Mouse (Mus musculus) limb, embryonic 14.5 days (tissue): Measurements from ENCODE around the gene Rara. TPM values are rescaled to one million over a fixed set of nuclear protein-coding genes. Genes with fewer than 3 reads are reported as not detected.

Experiments used
- ATAC-seq: fragments of 200-750 bp; cut with Nextera tagmentation; 2 replicates; pipeline ENCODE4 v1.8.0; 2017; ENCODE audit warnings: low read depth, moderate number of reproducible peaks, moderate TSS enrichment; ENCODE audit not compliant: low FRiP score
- DNase-seq: peaks from one replicate; pipeline ENCODE4 v3.0.0-alpha.2; 2015; ENCODE audit warnings: low spot score
- H3K27ac ChIP-seq: fragments of 300-500 bp; sonication (generic); replicated peaks from 2 replicates; pipeline ENCODE4 v1.5.1; 2014; ENCODE audit warnings: low read depth, mild to moderate bottlenecking, low read length, moderate library complexity, mixed read lengths
- H3K27me3 ChIP-seq: fragments of 300-500 bp; sonication (generic); 2 replicates; pipeline ENCODE4 v1.6.1; 2014; ENCODE audit warnings: low read length, mixed read lengths; ENCODE audit not compliant: control insufficient read depth, insufficient read depth
- H3K36me3 ChIP-seq: fragments of 300-500 bp; sonication (generic); 2 replicates; pipeline ENCODE4 v1.6.1; 2014; ENCODE audit warnings: mild to moderate bottlenecking, low read length, moderate library complexity, mixed read lengths; ENCODE audit not compliant: control insufficient read depth, insufficient read depth
- H3K4me1 ChIP-seq: fragments of 300-500 bp; sonication (generic); 2 replicates; pipeline ENCODE4 v1.6.1; 2014; ENCODE audit warnings: antibody characterized with exemption, low read length, mixed read lengths; ENCODE audit not compliant: control insufficient read depth, insufficient read depth
- H3K4me2 ChIP-seq: fragments of 300-500 bp; sonication (generic); replicated peaks from 2 replicates; pipeline ENCODE4 v1.6.1; 2014; ENCODE audit warnings: low read depth, mild to moderate bottlenecking, low read length, moderate library complexity; ENCODE audit not compliant: severe bottlenecking
- H3K4me3 ChIP-seq: fragments of 300-500 bp; sonication (generic); replicated peaks from 2 replicates; pipeline ENCODE4 v1.5.1; 2014; ENCODE audit warnings: low read length
- H3K9ac ChIP-seq: fragments of 300-500 bp; sonication (generic); 2 replicates; pipeline ENCODE4 v1.6.1; 2014; ENCODE audit warnings: mild to moderate bottlenecking, low read depth, low read length, moderate library complexity; ENCODE audit not compliant: severe bottlenecking
- H3K9me3 ChIP-seq: fragments of 300-500 bp; sonication (generic); 2 replicates; pipeline ENCODE4 v1.6.1; 2016; ENCODE audit warnings: low read length; ENCODE audit not compliant: control insufficient read depth
- POLR2A ChIP-seq: fragments of 200-500 bp; IDR thresholded peaks from 2 replicates; pipeline ENCODE4 v1.8.0; 2012; ENCODE audit warnings: inconsistent platforms, mild to moderate bottlenecking, moderate library complexity, borderline replicate concordance; ENCODE audit not compliant: insufficient read depth, insufficient read length; ENCODE audit errors: extremely low read depth
- WGBS: fragments of 180-500 bp; shearing (Covaris S2); extraction: QIAGEN DNeasy Blood & Tissue Kit; methylation state at CpG from one replicate; pipeline ENCODE4 v1.1.7; 2014; 5-methylcytosine and 5-hydroxymethylcytosine counted together
- polyA plus RNA-seq, 2 experiments: library from polyadenylated mRNA; depleted of rRNA in 1 of 2; stranded (reverse) in 1 of 2; unstranded in 1 of 2; fragments of >200 nt; fragmentation: Nextera tagmentation in 1 of 2; extraction: Ambion mirVana in 1 of 2; gene quantifications; 2 replicates each; pipeline versions ENCODE4 v1.2.1 to v1.2.3; 2012 to 2014

Gene Rara
- polyA plus RNA-seq, 2 experiments = 39.8 to 52.4 TPM

GRCm38 (mm10) chr11:98938701-98939083, 11.1 kb downstream of the Rara start:
- ATAC-seq (no peak), DNase-seq (no peak)
- H3K9ac ChIP-seq = peak overlapping the region; percentile 75
- no peaks in the 10 kb centered on the region for H3K9me3 ChIP-seq
- H3K27me3 ChIP-seq = no peaks in the 10 kb centered on the region
- whole genome bisulfite sequencing = 31% methylated on average over 7 of the region's 7 CpGs
- H3K36me3 ChIP-seq = 0 out of 2 replicates have a peak, but pooled peaks cover 3% of the 10 kb centered on the region
- H3K4me2 ChIP-seq = peak overlapping the region; percentile 90
- peaks cover 83% of the 10 kb centered on the region for H3K4me1 ChIP-seq
- peak overlapping the region; percentile 75 for H3K4me3 ChIP-seq
- no peak for TF ChIP-seq POLR2A
- H3K27ac ChIP-seq = peak overlapping the region; percentile 88; the same call in 1 of the 2 replicates

- H3K27ac ChIP-seq = peak overlapping the region; percentile 86; the same call in 1 of the 2 replicates
- H3K4me2 ChIP-seq = peak overlapping the region; percentile 90
- DNase-seq = no peak
- TF ChIP-seq POLR2A = no peak
- 43% methylated on average over 15 of the region's 15 CpGs for WGBS
- no peaks in the 10 kb centered on the region for H3K9me3 ChIP-seq
- no peaks in the 10 kb centered on the region for H3K27me3 ChIP-seq
- H3K4me1 ChIP-seq = peaks cover 83% of the 10 kb centered on the region
- H3K4me3 ChIP-seq = peak overlapping the region; percentile 75
- no peak for ATAC-seq
- peak overlapping the region; percentile 75 for H3K9ac ChIP-seq
- H3K36me3 ChIP-seq = 0 out of 2 replicates have a peak, but pooled peaks cover 3% of the 10 kb centered on the region
Observed at GRCm38 (mm10) chr11:98939084-98939952, 11.7 kb downstream of the Rara start.

DNA sequence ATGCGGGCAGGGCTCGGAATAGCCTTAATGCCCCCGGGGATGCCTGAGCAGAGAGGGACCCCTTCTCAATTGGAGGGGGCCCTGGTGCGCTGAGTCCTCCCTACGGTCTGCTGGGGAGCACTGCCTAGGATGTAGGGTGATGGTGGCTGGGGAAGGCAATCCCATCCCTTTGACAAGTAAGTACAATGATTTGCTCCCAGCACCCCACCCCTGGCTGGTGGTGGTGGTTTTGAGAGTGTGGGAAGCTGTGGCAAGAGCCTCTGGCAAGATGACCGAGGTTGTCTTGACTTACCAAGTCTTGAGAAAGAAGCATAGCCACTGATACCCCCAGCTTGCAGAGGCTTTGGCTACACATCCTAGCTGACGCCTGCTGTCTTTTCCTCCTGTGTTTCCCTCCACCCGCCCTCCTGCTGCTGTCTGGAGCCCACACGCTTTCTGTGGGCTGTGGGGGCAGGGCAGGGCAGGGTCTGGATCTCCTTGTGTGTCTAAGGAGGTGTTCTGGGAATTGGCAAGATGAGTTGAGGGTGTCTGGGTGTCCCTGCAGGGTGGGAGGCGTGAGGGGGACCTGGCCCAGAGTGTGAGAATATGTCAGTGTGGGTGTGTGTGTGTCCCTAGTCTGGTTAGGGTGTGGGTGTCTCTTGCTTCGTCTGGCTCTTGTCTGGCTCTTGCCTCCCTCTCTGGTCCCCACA, 12.5 kb downstream of the Rara start:
- Histone ChIP-seq H3K4me1 (peaks cover 86% of the 10 kb centered on the region), H3K27me3 (no peaks in the 10 kb centered on the region), H3K4me2 (peak overlapping the region; percentile 90), H3K4me3 (peak overlapping the region; percentile 75), H3K9me3 (no peaks in the 10 kb centered on the region), H3K27ac (peak overlapping the region; percentile 86), H3K9ac (peak overlapping the region; percentile 34; the same call in 1 of the 2 replicates), H3K36me3 (0 out of 2 replicates have a peak, but pooled peaks cover 3% of the 10 kb centered on the region)
- no peak for TF ChIP-seq POLR2A
- 41% methylated on average over 11 of the region's 11 CpGs for WGBS
- ATAC-seq (no peak), DNase-seq (no peak)

DNA sequence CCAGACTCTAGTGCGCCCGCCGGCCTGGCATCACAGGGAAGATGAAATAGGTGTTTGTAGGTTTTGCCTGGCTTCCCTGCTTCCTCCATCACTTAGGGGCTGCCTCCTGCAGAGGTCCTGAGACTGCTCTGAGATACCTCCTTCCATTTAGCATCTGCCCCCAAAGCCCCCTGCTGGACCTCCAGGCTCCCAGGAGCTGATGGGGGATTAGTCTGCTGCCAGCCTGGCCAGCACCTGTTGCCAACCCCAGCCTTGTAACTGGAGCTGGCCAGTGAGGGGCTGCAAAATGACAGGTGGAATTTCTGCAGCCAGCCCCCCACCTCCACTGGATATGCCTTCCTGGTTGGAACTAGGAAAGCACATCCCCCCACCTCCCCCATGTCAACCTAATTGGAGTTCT, 13.2 kb downstream of the Rara start:
- no peak for DNase-seq
- Histone ChIP-seq H3K27me3 (no peaks in the 10 kb centered on the region), H3K9me3 (no peaks in the 10 kb centered on the region), H3K9ac (peak overlapping the region; percentile 34; the same call in 1 of the 2 replicates), H3K4me1 (peaks cover 86% of the 10 kb centered on the region), H3K4me3 (peak overlapping the region; percentile 75), H3K4me2 (peak overlapping the region; percentile 90), H3K27ac (peak overlapping the region; percentile 86), H3K36me3 (no peaks in the 10 kb centered on the region)
- TF ChIP-seq POLR2A = no peak
- 24% methylated on average over 3 of the region's 3 CpGs for WGBS
- ATAC-seq = no peak

GRCm38 (mm10) chr11:98941341-98941825, 13.8 kb downstream of the Rara start:
- H3K4me3 ChIP-seq = peak overlapping the region; percentile 75
- peak overlapping the region; percentile 90 for H3K4me2 ChIP-seq
- WGBS = 2% methylated on average over 12 of the region's 12 CpGs
- peaks cover 3% of the 10 kb centered on the region; the same call in 1 of the 2 replicates for H3K36me3 ChIP-seq
- no peaks in the 10 kb centered on the region for H3K27me3 ChIP-seq
- peaks cover 86% of the 10 kb centered on the region for H3K4me1 ChIP-seq
- no peak for TF ChIP-seq POLR2A
- H3K9me3 ChIP-seq = no peaks in the 10 kb centered on the region
- DNase-seq = no peak
- peak overlapping the region; percentile 34 for H3K9ac ChIP-seq
- peak overlapping the region; percentile 86 for H3K27ac ChIP-seq
- ATAC-seq = no peak
